Mouse (Mus musculus) forebrain, embryonic 10.5 days (tissue): Measurements from ENCODE around the gene Irf1. TPM values are rescaled to one million over a fixed set of nuclear protein-coding genes. Genes with fewer than 3 reads are reported as not detected.

ENCODE experiments used
- DNase-seq: peaks from one replicate; pipeline ENCODE4 v3.0.0-alpha.2; 2017; ENCODE audit warnings: low spot score; ENCODE audit errors: extremely low spot score
- H3K27ac ChIP-seq: fragments of 300-500 bp; sonication (generic); 2 replicates; pipeline ENCODE4 v1.5.1; 2016; ENCODE audit warnings: mild to moderate bottlenecking
- H3K27me3 ChIP-seq: fragments of 300-500 bp; sonication (generic); 2 replicates; pipeline ENCODE4 v1.6.1; 2016; ENCODE audit warnings: mild to moderate bottlenecking; ENCODE audit not compliant: poor library complexity, severe bottlenecking
- H3K36me3 ChIP-seq: fragments of 300-500 bp; sonication (generic); replicated peaks from 2 replicates; pipeline ENCODE4 v1.6.1; 2016; ENCODE audit warnings: mild to moderate bottlenecking, moderate library complexity
- H3K4me1 ChIP-seq: fragments of 300-500 bp; sonication (generic); 2 replicates; pipeline ENCODE4 v1.6.1; 2016
- H3K4me3 ChIP-seq: fragments of 300-500 bp; sonication (generic); 2 replicates; pipeline ENCODE4 v1.5.1; 2016; ENCODE audit warnings: mild to moderate bottlenecking, moderate library complexity
- H3K9me3 ChIP-seq: fragments of 300-500 bp; sonication (generic); 2 replicates; pipeline ENCODE4 v1.6.1; 2016; ENCODE audit warnings: mild to moderate bottlenecking, moderate library complexity
- WGBS: fragments of 180-500 bp; shearing (Covaris S2); methylation state at CpG from one replicate; pipeline ENCODE4 v1.1.7; 2016; 5-methylcytosine and 5-hydroxymethylcytosine counted together
- polyA plus RNA-seq: library from polyadenylated mRNA; unstranded; fragments of >200 nt; fragmentation: Nextera tagmentation; extraction: Ambion mirVana; gene quantifications from 2 replicates; pipeline ENCODE4 v1.2.1, GENCODE M21; 2016

The Irf1 gene
- polyA plus RNA-seq, 1 experiment from 2014 or later: 3.7 TPM

DNA sequence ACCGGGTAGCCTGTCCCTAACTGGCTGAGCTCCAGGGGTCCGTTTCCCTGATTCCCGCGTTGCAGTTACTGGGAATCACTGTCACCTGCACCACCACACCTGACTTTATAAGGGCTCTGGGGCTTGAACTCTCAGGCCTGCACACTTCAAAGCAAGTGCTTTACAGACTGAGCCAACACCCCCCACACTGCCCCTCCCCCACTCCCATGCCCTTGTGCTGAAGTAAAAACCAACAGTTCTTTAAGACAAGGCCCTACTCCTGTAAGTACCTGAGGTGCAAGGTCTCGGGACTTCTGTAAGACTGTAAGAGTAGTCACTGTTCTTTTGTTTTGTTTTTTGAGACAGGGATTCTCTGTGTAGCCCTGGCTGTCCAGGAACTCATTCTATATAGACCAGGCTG is 8.6 kb downstream of the Irf1 start:
- peaks cover 15% of the 10 kb centered on the region for H3K36me3 ChIP-seq
- H3K4me3 ChIP-seq: no peak overlapping the region
- H3K27ac ChIP-seq: no peak overlapping the region
- no peaks in the 10 kb centered on the region for H3K9me3 ChIP-seq
- 82% methylated on average over 5 of the region's 5 CpGs for WGBS
- DNase-seq: no peak
- H3K27me3 ChIP-seq: no peaks in the 10 kb centered on the region
- H3K4me1 ChIP-seq: no peaks in the 10 kb centered on the region

GRCm38 (mm10) chr11:53779808-53780207 is 10.0 kb downstream of the Irf1 start:
- 95% methylated on average over 2 of the region's 2 CpGs for WGBS
- Histone ChIP-seq H3K27me3 (no peaks in the 10 kb centered on the region), H3K4me3 (no peak overlapping the region), H3K36me3 (peaks cover 12% of the 10 kb centered on the region), H3K4me1 (peaks cover 6% of the 10 kb centered on the region; the same call in 1 of the 2 replicates), H3K9me3 (no peaks in the 10 kb centered on the region), H3K27ac (no peak overlapping the region)
- no peak for DNase-seq

GRCm38 (mm10) chr11:53780262-53780661 is 10.4 kb downstream of the Irf1 start:
- H3K27me3 ChIP-seq: no peaks in the 10 kb centered on the region
- no peak for DNase-seq
- H3K27ac ChIP-seq: no peak overlapping the region
- no peak overlapping the region for H3K4me3 ChIP-seq
- 80% methylated on average over 3 of the region's 3 CpGs for WGBS
- no peaks in the 10 kb centered on the region for H3K9me3 ChIP-seq
- peaks cover 9% of the 10 kb centered on the region for H3K36me3 ChIP-seq
- peaks cover 6% of the 10 kb centered on the region; the same call in 1 of the 2 replicates for H3K4me1 ChIP-seq

GRCm38 (mm10) chr11:53781201-53781775 is 11.5 kb downstream of the Irf1 start:
- WGBS: 91% methylated on average over 4 of the region's 4 CpGs
- Histone ChIP-seq H3K27ac (no peak overlapping the region), H3K4me1 (peaks cover 6% of the 10 kb centered on the region; the same call in 1 of the 2 replicates), H3K9me3 (no peaks in the 10 kb centered on the region), H3K4me3 (no peak overlapping the region), H3K36me3 (peaks cover 4% of the 10 kb centered on the region), H3K27me3 (no peaks in the 10 kb centered on the region)
- no peak for DNase-seq

GRCm38 (mm10) chr11:53781964-53782363 is 12.2 kb downstream of the Irf1 start:
- WGBS: 86% methylated on average over 7 of the region's 7 CpGs
- Histone ChIP-seq H3K4me1 (peaks cover 6% of the 10 kb centered on the region; the same call in 1 of the 2 replicates), H3K27me3 (no peaks in the 10 kb centered on the region), H3K36me3 (0 out of 2 replicates have a peak, but pooled peaks cover under 1% of the 10 kb centered on the region), H3K9me3 (no peaks in the 10 kb centered on the region), H3K4me3 (no peak overlapping the region), H3K27ac (no peak overlapping the region)
- DNase-seq: no peak

- peaks cover 11% of the 10 kb centered on the region for H3K4me1 ChIP-seq
- no peaks in the 10 kb centered on the region for H3K27me3 ChIP-seq
- H3K4me3 ChIP-seq: no peak overlapping the region
- DNase-seq: no peak
- H3K9me3 ChIP-seq: no peaks in the 10 kb centered on the region
- no peak overlapping the region for H3K27ac ChIP-seq
- no peaks in the 10 kb centered on the region for H3K36me3 ChIP-seq
- WGBS: 89% methylated on average over 9 of the region's 9 CpGs
These were observed 13.5 kb downstream of the Irf1 start for GRCm38 (mm10) chr11:53783288-53783687.

DNA sequence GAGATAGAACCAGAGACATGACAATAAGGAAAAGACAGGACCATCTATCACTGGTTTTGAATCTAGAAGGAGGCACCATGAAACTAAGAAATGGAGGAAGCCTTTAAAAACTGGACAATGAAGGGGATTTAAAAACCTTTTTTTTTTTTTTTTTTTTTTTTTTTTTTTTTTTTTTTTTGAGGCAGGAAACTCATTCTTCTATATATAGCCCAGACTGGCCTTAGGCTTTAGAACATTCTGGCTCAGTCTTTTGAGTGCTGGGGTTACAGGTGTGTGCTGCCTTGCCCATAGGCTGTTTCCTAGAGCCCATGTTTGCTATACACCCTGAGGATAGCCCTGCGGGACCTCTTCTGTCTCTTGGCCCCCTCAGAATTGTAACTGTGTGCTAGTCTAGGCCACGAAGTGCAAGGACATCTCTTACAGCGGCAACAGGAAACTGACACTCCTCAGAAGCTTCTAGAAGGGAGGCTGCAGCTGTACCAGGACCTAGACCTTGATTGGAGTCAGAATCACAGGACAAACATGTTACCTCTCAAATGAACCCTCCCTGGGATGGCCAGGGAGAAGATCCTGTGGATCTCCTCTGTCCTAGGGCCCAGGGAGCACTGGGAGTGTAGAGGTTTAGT is 15.6 kb downstream of the Irf1 start:
- no peak overlapping the region for H3K4me3 ChIP-seq
- 84% methylated on average over 3 of the region's 3 CpGs for WGBS
- DNase-seq: no peak
- peaks cover 23% of the 10 kb centered on the region for H3K4me1 ChIP-seq
- H3K27ac ChIP-seq: no peak overlapping the region
- H3K9me3 ChIP-seq: peaks cover 3% of the 10 kb centered on the region; the same call in 1 of the 2 replicates
- no peaks in the 10 kb centered on the region for H3K27me3 ChIP-seq
- H3K36me3 ChIP-seq: no peaks in the 10 kb centered on the region

- Histone ChIP-seq H3K36me3 (no peaks in the 10 kb centered on the region), H3K27me3 (no peaks in the 10 kb centered on the region), H3K27ac (no peak overlapping the region), H3K9me3 (peaks cover 4% of the 10 kb centered on the region; the same call in 1 of the 2 replicates), H3K4me1 (peaks cover 23% of the 10 kb centered on the region), H3K4me3 (no peak overlapping the region)
- DNase-seq: no peak
- WGBS: 87% methylated on average over 13 of the region's 13 CpGs
These were observed 16.5 kb downstream of the Irf1 start for GRCm38 (mm10) chr11:53786058-53787031.

DNA sequence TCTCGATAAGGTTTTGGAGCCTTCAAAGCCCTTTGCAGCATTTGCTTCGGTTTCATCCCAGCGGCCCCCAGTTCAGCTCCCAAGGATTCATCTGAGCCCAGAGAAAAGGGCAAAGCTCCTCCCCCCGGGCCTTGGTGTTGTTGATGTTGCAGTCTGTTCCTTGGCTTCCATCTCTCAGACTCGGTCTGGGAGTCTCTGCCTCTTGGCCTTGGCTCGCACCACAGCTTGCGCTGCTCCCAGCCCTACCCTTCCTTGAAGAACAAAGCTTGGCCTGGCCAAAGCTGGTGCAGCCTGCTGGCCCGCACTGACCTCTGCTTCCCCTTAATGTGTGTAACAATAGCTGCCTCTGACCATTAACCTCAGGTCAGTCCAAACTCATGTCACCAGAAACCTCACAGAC is 18.4 kb downstream of the Irf1 start:
- 68% methylated on average over 8 of the region's 8 CpGs for WGBS
- Histone ChIP-seq H3K4me3 (no peak overlapping the region), H3K27me3 (no peaks in the 10 kb centered on the region), H3K9me3 (peaks cover 4% of the 10 kb centered on the region; the same call in 1 of the 2 replicates), H3K4me1 (peaks cover 23% of the 10 kb centered on the region), H3K36me3 (no peaks in the 10 kb centered on the region), H3K27ac (no peak overlapping the region)
- no peak for DNase-seq

GRCm38 (mm10) chr11:53789277-53789676 is 19.5 kb downstream of the Irf1 start:
- Histone ChIP-seq H3K4me1 (peaks cover 17% of the 10 kb centered on the region), H3K27me3 (no peaks in the 10 kb centered on the region), H3K9me3 (peaks cover 4% of the 10 kb centered on the region; the same call in 1 of the 2 replicates), H3K4me3 (no peak overlapping the region), H3K27ac (no peak overlapping the region), H3K36me3 (no peaks in the 10 kb centered on the region)
- 75% methylated on average over 3 of the region's 3 CpGs for WGBS
- no peak for DNase-seq

DNA sequence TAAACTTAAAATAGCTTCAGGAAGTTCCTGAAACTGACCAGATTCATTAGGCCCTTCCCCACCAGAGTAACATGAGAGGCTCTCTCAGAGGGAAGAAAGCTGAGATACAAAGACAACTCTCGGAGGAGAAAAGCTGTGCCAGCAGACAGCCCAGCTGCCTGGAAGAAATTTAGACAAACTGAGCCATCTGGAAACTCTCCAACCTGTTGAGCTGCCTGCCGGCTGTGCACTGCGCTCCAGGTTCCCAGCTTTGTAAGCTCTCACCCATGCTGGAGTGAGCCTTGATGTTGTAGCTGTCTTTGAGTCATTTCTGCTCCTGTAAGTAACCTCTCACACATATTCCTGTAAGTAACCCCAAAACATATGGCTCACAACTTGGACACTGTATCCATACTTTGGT is 23.2 kb downstream of the Irf1 start:
- DNase-seq: no peak
- 87% methylated on average over 3 of the region's 3 CpGs for WGBS
- H3K27ac ChIP-seq: no peak overlapping the region
- H3K4me1 ChIP-seq: peaks cover 35% of the 10 kb centered on the region
- no peak overlapping the region for H3K4me3 ChIP-seq
- H3K27me3 ChIP-seq: no peaks in the 10 kb centered on the region
- peaks cover 4% of the 10 kb centered on the region; the same call in 1 of the 2 replicates for H3K9me3 ChIP-seq
- H3K36me3 ChIP-seq: no peaks in the 10 kb centered on the region

DNA sequence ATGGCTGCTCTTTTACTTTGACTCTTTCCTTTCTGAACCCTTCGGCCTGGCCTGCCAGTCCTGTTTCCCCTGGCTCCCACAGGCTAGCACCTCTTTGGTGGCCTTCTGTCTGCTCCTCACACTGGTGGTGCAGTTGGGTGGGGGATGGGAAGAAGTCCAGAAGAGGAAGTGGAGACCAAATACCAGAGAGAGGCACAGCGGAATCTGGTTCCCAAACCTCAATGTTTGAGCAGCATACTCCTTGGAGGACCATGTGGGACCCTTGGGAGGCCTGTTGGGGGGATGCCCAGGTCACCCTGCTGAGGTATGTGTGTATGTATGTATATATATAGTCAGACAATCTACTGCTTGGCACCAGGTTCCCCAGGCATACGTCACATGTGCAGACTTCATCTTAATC is 24.2 kb downstream of the Irf1 start:
- WGBS: 88% methylated on average over 3 of the region's 3 CpGs
- no peak overlapping the region for H3K27ac ChIP-seq
- DNase-seq: no peak
- no peaks in the 10 kb centered on the region for H3K27me3 ChIP-seq
- peaks cover 29% of the 10 kb centered on the region for H3K4me1 ChIP-seq
- H3K36me3 ChIP-seq: no peaks in the 10 kb centered on the region
- H3K4me3 ChIP-seq: no peak overlapping the region
- peaks cover 4% of the 10 kb centered on the region; the same call in 1 of the 2 replicates for H3K9me3 ChIP-seq
